Mouse (Mus musculus) ES-E14 (cell line): ENCODE data around the gene Med27. TPM values are rescaled to one million over a fixed set of nuclear protein-coding genes. Genes with fewer than 3 reads are reported as not detected.

Experiments
- DNase-seq: peaks from one replicate; pipeline ENCODE4 v3.0.0-alpha.2; 2013; ENCODE audit warnings: low read depth, low spot score
- H3K27ac ChIP-seq: 2 replicates; pipeline ENCODE4 v1.5.1; 2012; ENCODE audit warnings: low read depth, mild to moderate bottlenecking, low read length, moderate library complexity, mixed read lengths; ENCODE audit not compliant: poor library complexity, insufficient read depth, severe bottlenecking
- H3K36me3 ChIP-seq: 2 replicates; pipeline ENCODE4 v1.6.1; 2012; ENCODE audit warnings: mild to moderate bottlenecking, low read length, moderate library complexity, mixed read lengths; ENCODE audit not compliant: control insufficient read depth, poor library complexity, insufficient read depth, severe bottlenecking
- H3K4me1 ChIP-seq, 2 experiments: fragments of 150-350 bp in 1 of 2; sonication (generic) in 1 of 2; 2 replicates each; pipeline ENCODE4 v1.6.1; 2012; ENCODE audit warnings: low read length in 2 of 2, mild to moderate bottlenecking in 1 of 2, mixed read lengths in 1 of 2; ENCODE audit not compliant: control insufficient read depth in 2 of 2, insufficient read depth in 2 of 2, poor library complexity in 1 of 2
- H3K4me3 ChIP-seq, 2 experiments: fragments of 150-350 bp in 1 of 2; sonication (generic) in 1 of 2; 2 replicates each; pipeline ENCODE4 v1.5.1; 2012; ENCODE audit warnings: low read length in 2 of 2, low read depth in 1 of 2, mild to moderate bottlenecking in 1 of 2, mixed read lengths in 1 of 2; ENCODE audit not compliant: insufficient read depth in 1 of 2, poor library complexity in 1 of 2, severe bottlenecking in 1 of 2
- H3K9ac ChIP-seq: 2 replicates; pipeline ENCODE4 v1.6.1; 2012; ENCODE audit warnings: low read depth, mild to moderate bottlenecking, low read length, mixed read lengths; ENCODE audit not compliant: poor library complexity, insufficient read depth, severe bottlenecking
- H3K9me3 ChIP-seq: fragments of 150-350 bp; sonication (generic); 2 replicates; pipeline ENCODE4 v1.6.1; 2012; ENCODE audit warnings: low read depth, mild to moderate bottlenecking, low read length; ENCODE audit not compliant: control insufficient read depth, insufficient read depth
- CHD2 ChIP-seq: IDR thresholded peaks from 2 replicates; pipeline ENCODE4 v1.6.1; 2014; ENCODE audit warnings: mild to moderate bottlenecking, low read depth, low read length, inconsistent platforms
- HCFC1 ChIP-seq: IDR thresholded peaks from 2 replicates; pipeline ENCODE4 v1.6.1; 2012; ENCODE audit warnings: low read length, inconsistent platforms, borderline replicate concordance; ENCODE audit not compliant: insufficient read depth
- MAFK ChIP-seq: IDR thresholded peaks from 2 replicates; pipeline ENCODE4 v1.6.1; 2014; ENCODE audit warnings: mild to moderate bottlenecking, low read depth, low read length, inconsistent platforms; ENCODE audit not compliant: insufficient read depth
- ZC3H11A ChIP-seq: IDR thresholded peaks from 2 replicates; pipeline ENCODE4 v1.6.1; 2012; ENCODE audit warnings: low read depth, mild to moderate bottlenecking, inconsistent platforms, low read length, borderline replicate concordance
- ZNF384 ChIP-seq: IDR thresholded peaks from 2 replicates; pipeline ENCODE4 v1.6.1; 2012; ENCODE audit warnings: low read depth, low read length, inconsistent platforms
- in situ Hi-C, 2 experiments: fragments of 600-800 bp; cut with MboI; formaldehyde crosslinking; loops; one replicate each; pipeline ENCODE4 v1.15.1; 2025; ENCODE audit warnings: low sequenced_read_pairs in 2 of 2, inconsistent platforms in 1 of 2; ENCODE audit not compliant: unreplicated experiment in 2 of 2
- total RNA-seq: library from RNA; depleted of rRNA; stranded (reverse); fragments of 300-350 nt; gene quantifications from 2 replicates; pipeline ENCODE4 v1.2.3, GENCODE M21; 2012

The Med27 gene
- total RNA-seq, 1 experiment: 25.6 TPM

DNA sequence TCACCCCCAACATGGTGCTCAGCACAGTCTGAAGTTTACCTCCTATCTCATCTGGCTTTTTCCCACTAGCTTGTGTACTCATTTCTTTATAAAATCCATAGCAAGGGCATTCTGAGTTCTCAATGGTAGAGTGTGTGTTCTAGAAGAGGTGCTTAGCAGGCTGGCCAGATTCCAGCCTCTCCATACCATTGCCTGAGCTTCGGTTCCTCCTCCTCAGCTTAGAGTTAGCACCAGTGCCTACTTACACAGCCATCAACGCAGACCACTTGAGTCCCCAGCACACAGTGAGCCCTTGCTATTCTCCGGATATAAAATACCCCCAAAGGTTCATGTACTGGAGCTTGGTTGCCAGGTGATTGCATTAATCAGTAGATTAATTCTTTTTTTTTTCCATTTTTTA is 54.2 kb downstream of the Med27 start:
- TF ChIP-seq HCFC1 (no peak), MAFK (no peak), CHD2 (no peak), ZNF384 (no peak)
- Histone ChIP-seq H3K36me3 (no peaks in the 10 kb centered on the region), H3K9me3 (no peaks in the 10 kb centered on the region), H3K9ac (no peak overlapping the region), H3K27ac (no peak overlapping the region), H3K4me3 (no peak overlapping the region), H3K4me1 (peaks cover 0 to 3% of the 10 kb centered on the region in 2 experiments; a peak in 1 of 4 replicates)
- DNase-seq: no peak
- in situ Hi-C loops: no loop called here

DNA sequence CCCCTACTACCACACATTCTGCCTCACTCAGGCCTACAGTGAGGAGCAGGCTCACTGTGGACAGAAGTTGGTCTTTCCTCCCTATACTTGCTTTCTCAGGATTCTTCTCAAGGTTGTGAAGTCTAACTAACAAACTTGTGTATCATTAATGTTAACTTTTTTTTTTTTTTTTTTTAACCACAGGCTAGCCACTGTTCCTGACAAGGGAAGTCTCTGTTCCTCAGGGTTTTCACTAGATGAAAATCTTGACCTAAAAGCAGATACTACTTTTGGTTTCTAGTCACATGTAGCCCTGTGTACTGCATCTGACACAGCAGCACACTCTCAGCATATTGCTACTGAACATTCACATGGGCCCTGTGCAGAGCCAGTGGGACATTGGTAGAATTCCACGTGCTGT is 55.2 kb downstream of the Med27 start:
- H3K9ac ChIP-seq: no peak overlapping the region
- no peak for DNase-seq
- in situ Hi-C loops: no loop called here
- H3K4me3 ChIP-seq: no peak overlapping the region
- TF ChIP-seq ZC3H11A: no peak
- TF ChIP-seq MAFK: no peak
- TF ChIP-seq HCFC1: no peak
- no peak for TF ChIP-seq CHD2
- no peak for TF ChIP-seq ZNF384
- no peak overlapping the region for H3K27ac ChIP-seq
- no peaks in the 10 kb centered on the region for H3K36me3 ChIP-seq
- peaks cover 0 to 3% of the 10 kb centered on the region in 2 experiments; a peak in 1 of 4 replicates for H3K4me1 ChIP-seq
- H3K9me3 ChIP-seq: no peaks in the 10 kb centered on the region

GRCm38 (mm10) chr2:29402550-29403076 is 56.0 kb downstream of the Med27 start:
- no peak for DNase-seq
- TF ChIP-seq ZNF384 (no peak), MAFK (no peak), HCFC1 (no peak), ZC3H11A (no peak), CHD2 (no peak)
- Histone ChIP-seq H3K4me3 (no peak overlapping the region), H3K9ac (no peak overlapping the region), H3K36me3 (no peaks in the 10 kb centered on the region), H3K27ac (no peak overlapping the region), H3K9me3 (no peaks in the 10 kb centered on the region), H3K4me1 (peaks cover 0 to 3% of the 10 kb centered on the region in 2 experiments; a peak in 1 of 4 replicates)
- in situ Hi-C loops: no loop called here

DNA sequence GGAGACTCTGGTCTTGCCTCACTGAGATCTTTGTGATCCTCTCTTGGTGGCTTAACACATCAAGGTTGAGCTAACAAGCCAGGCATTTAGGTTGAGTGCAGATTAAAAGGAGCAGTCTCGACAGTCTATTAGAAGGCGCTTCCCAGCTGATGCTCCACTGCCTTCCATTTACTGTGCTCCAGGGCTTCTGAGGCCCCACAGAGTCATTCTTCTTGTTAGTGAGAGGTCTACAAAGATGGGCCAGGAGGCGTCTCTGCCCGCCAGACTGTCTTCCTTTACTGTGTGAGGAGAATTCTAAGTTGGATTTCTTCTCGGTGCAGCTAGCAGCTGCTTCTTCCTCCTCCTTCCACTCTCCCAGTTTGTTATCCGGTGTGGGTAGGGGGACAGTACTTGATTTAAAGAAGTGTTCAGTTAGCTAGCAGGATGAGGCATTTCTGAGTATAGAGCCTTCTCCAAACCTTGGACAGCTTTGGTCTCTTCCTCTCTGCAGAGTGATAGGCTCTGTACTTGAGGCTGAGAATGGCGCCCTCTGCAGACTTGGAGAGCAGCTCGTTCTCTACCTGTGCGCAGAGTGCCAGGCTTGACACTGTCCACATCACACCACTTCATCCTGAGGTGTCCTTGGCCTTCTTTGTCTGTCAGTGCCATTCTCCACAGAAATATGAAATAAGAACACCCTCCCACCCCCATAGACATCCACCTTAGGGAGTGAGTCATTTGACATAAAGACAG is 57.3 kb downstream of the Med27 start:
- H3K36me3 ChIP-seq: no peaks in the 10 kb centered on the region
- no peak overlapping the region for H3K27ac ChIP-seq
- in situ Hi-C loops: no loop called here
- no peak overlapping the region for H3K9ac ChIP-seq
- no peak overlapping the region for H3K4me3 ChIP-seq
- TF ChIP-seq ZNF384 (no peak), ZC3H11A (no peak), CHD2 (no peak), HCFC1 (no peak), MAFK (no peak)
- H3K9me3 ChIP-seq: no peaks in the 10 kb centered on the region
- H3K4me1 ChIP-seq: no peaks in the 10 kb centered on the region
- DNase-seq: peak; percentile 15
